Mouse (Mus musculus) lung, adult 2 months (tissue): ENCODE measurements at regions not wholly inside any gene's neighbourhood (a gene's known extent, or its start where the extent isn't known, plus 50 kb on each side); places are given as distances from the start of the nearest gene placed in this dataset.

ENCODE experiments used
- CTCF ChIP-seq: fragments of 200-500 bp; IDR thresholded peaks from 2 replicates; pipeline ENCODE4 v1.5.1; 2011; ENCODE audit warnings: mild to moderate bottlenecking, low read length, control low read depth; ENCODE audit not compliant: insufficient read depth
- POLR2A ChIP-seq: fragments of 200-500 bp; IDR thresholded peaks from 2 replicates; pipeline ENCODE4 v1.6.1; 2011; ENCODE audit warnings: low read depth, mild to moderate bottlenecking, control low read depth, low read length, borderline replicate concordance; ENCODE audit errors: extremely low read depth

- TF ChIP-seq CTCF (no peak), POLR2A (no peak)
These were observed 135.6 kb downstream of the Naa11 start for GRCm38 (mm10) chr5:97256445-97257060.
